Mouse (Mus musculus) lung, postnatal 0 days (tissue): ENCODE measurements at regions not wholly inside any gene's neighbourhood (a gene's known extent, or its start where the extent isn't known, plus 50 kb on each side); places are given as distances from the start of the nearest gene placed in this dataset.

ENCODE experiments used
- ATAC-seq: fragments of 200-750 bp; cut with Nextera tagmentation; 2 replicates; pipeline ENCODE4 v1.8.0; 2017; ENCODE audit warnings: moderate library complexity
- DNase-seq: peaks from one replicate; pipeline ENCODE4 v3.0.0-alpha.2; 2016; ENCODE audit warnings: low spot score
- H3K27ac ChIP-seq: fragments of 300-500 bp; sonication (generic); 2 replicates; pipeline ENCODE4 v1.5.1; 2014; ENCODE audit warnings: antibody characterized with exemption, mild to moderate bottlenecking, low read length, mixed read lengths
- H3K27me3 ChIP-seq: fragments of 300-500 bp; sonication (generic); replicated peaks from 2 replicates; pipeline ENCODE4 v1.6.1; 2014; ENCODE audit warnings: low read length, mixed read lengths; ENCODE audit not compliant: insufficient read depth
- H3K36me3 ChIP-seq: fragments of 300-500 bp; sonication (generic); 2 replicates; pipeline ENCODE4 v1.6.1; 2014; ENCODE audit warnings: low read length, mixed read lengths; ENCODE audit not compliant: insufficient read depth
- H3K4me1 ChIP-seq: fragments of 300-500 bp; sonication (generic); 2 replicates; pipeline ENCODE4 v1.6.1; 2014; ENCODE audit warnings: antibody characterized with exemption, low read depth, low read length, mixed read lengths; ENCODE audit not compliant: insufficient read depth
- H3K4me2 ChIP-seq: fragments of 300-500 bp; sonication (generic); replicated peaks from 2 replicates; pipeline ENCODE4 v1.6.1; 2014; ENCODE audit warnings: low read depth, mild to moderate bottlenecking, low read length, moderate library complexity, mixed read lengths
- H3K4me3 ChIP-seq: fragments of 300-500 bp; sonication (generic); 2 replicates; pipeline ENCODE4 v1.5.1; 2014; ENCODE audit warnings: low read depth, low read length
- H3K9ac ChIP-seq: fragments of 300-500 bp; sonication (generic); replicated peaks from 2 replicates; pipeline ENCODE4 v1.6.1; 2014; ENCODE audit warnings: low read depth, mild to moderate bottlenecking
- H3K9me3 ChIP-seq: fragments of 300-500 bp; sonication (generic); 2 replicates; pipeline ENCODE4 v1.6.1; 2016; ENCODE audit warnings: low read length, mixed read lengths
- CTCF ChIP-seq: IDR thresholded peaks from 2 replicates; pipeline ENCODE4 v1.5.1; 2016; ENCODE audit warnings: antibody characterized with exemption, mild to moderate bottlenecking
- EP300 ChIP-seq: IDR thresholded peaks from 2 replicates; pipeline ENCODE4 v1.6.1; 2016; ENCODE audit warnings: antibody characterized with exemption, mild to moderate bottlenecking, control low read depth
- WGBS: fragments of 180-500 bp; shearing (Covaris S2); extraction: QIAGEN DNeasy Blood & Tissue Kit; methylation state at CpG from one replicate; pipeline ENCODE4 v1.1.7; 2014; 5-methylcytosine and 5-hydroxymethylcytosine counted together

DNA sequence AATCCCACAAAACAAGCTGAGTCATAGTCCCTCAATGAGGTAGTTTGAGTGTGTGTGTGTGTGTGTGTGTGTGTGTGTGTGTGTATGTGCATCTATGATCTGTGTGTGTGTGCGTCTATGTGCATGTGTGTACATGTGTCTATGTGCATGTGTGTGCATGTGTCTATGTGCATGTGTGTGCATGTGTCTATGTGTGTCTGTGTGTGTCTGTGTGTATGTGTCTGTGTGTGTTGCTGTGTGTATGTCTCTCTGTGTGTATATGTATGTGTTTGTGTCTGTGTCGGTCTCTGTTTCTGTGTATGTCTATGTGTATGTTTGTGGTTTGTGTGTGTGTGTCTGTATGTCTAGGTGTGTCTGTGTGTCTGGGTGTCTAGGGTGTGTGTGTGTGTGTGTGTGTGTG is 309.1 kb upstream of the Brinp3 start:
- ATAC-seq (no peak), DNase-seq (no peak)
- Histone ChIP-seq H3K9ac (no peak overlapping the region), H3K4me1 (no peaks in the 10 kb centered on the region), H3K27ac (no peak overlapping the region), H3K27me3 (no peaks in the 10 kb centered on the region), H3K9me3 (no peaks in the 10 kb centered on the region), H3K4me3 (no peak overlapping the region), H3K36me3 (no peaks in the 10 kb centered on the region), H3K4me2 (no peak overlapping the region)
- TF ChIP-seq CTCF (no peak), EP300 (no peak)
- 85% methylated on average over 2 of the region's 2 CpGs for WGBS

DNA sequence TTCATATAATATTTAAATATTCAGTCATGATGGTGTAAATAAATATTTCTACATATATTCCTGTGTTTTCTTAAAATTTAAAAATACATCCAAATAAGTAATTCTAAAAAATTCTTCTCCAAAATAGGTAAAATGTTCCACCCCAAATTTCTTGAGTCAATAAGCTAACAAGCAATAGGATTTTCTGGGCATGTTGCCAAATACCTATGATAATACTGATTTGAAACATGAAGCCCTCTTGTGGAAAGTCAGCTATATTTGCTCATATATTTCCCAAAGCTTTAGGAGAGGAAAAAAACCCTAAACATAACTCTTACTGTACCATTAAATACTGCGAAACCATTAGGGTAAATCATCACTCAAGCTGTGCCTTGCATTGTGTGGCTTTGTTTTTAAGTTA is 282.9 kb upstream of the Brinp3 start:
- H3K4me3 ChIP-seq: no peak overlapping the region
- no peak overlapping the region for H3K4me2 ChIP-seq
- H3K9ac ChIP-seq: no peak overlapping the region
- no peak for TF ChIP-seq CTCF
- no peak for TF ChIP-seq EP300
- WGBS: 50% methylated on average over 1 of the region's 1 CpGs
- ATAC-seq (no peak), DNase-seq (no peak)
- H3K4me1 ChIP-seq: no peaks in the 10 kb centered on the region
- no peak overlapping the region for H3K27ac ChIP-seq
- H3K27me3 ChIP-seq: no peaks in the 10 kb centered on the region
- H3K9me3 ChIP-seq: no peaks in the 10 kb centered on the region
- H3K36me3 ChIP-seq: no peaks in the 10 kb centered on the region

DNA sequence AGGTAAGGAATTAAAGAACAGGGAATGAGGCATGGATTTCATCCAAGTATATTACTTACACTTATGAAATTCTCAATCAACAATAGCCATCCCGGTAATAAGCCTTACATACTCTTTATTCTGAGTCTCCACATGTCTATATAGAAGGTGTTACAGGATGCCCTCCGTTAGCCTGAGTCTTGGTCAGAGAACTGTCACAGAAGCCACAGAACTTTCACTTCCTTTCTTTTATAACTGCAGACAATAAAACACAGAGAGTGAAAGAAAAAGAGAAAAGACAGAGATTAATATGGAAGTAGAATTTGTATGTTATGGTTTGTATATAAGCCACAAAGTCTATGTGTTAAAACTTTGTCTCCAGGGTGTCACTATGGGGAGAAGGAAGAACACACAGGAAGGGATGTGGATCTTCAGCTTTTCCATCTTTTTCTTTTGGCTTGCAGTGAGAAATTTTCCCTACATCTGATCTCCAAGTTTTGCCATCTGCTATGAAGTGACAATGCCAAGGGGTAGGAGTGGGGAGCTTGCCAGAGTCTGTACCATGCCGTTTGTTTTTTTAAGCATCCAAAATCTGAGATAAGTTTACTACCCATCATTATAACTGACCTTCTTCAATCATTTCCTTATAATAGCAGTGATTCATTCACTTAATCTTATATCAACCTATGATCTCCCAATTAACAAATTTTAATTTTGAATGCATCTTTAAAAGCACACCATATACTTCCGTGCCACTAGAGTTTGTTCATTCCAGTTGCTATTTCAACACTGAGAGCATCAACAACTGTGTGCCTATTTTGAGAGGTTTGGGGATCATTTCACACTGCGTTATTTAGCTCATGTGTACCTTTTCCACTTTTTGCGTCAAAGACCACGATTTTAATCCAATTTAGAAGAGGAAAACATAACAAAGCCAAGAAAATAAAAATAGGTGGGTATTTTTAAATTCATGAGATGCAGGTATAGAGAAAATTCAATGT is 262.8 kb upstream of the Brinp3 start:
- Histone ChIP-seq H3K4me3 (no peak overlapping the region), H3K4me1 (no peaks in the 10 kb centered on the region), H3K4me2 (no peak overlapping the region), H3K36me3 (no peaks in the 10 kb centered on the region), H3K27ac (no peak overlapping the region), H3K9me3 (no peaks in the 10 kb centered on the region), H3K27me3 (no peaks in the 10 kb centered on the region), H3K9ac (no peak overlapping the region)
- 74% methylated on average over 7 of the region's 7 CpGs for WGBS
- DNase-seq (no peak), ATAC-seq (no peak)
- TF ChIP-seq EP300 (no peak), CTCF (no peak)

- no peak for DNase-seq
- no peak overlapping the region for H3K9ac ChIP-seq
- H3K27ac ChIP-seq: no peak overlapping the region
- no peak overlapping the region for H3K4me2 ChIP-seq
- ATAC-seq: no peak
- no peaks in the 10 kb centered on the region for H3K4me1 ChIP-seq
- H3K4me3 ChIP-seq: no peak overlapping the region
- TF ChIP-seq CTCF: no peak
- TF ChIP-seq EP300: no peak
- H3K9me3 ChIP-seq: no peaks in the 10 kb centered on the region
- H3K36me3 ChIP-seq: no peaks in the 10 kb centered on the region
- no peaks in the 10 kb centered on the region for H3K27me3 ChIP-seq
Measured at GRCm38 (mm10) chr1:146260400-146260799, 234.2 kb upstream of the Brinp3 start.

- no peak overlapping the region for H3K4me3 ChIP-seq
- ATAC-seq (no peak), DNase-seq (no peak)
- no peaks in the 10 kb centered on the region for H3K27me3 ChIP-seq
- no peak overlapping the region for H3K4me2 ChIP-seq
- H3K4me1 ChIP-seq: no peaks in the 10 kb centered on the region
- no peaks in the 10 kb centered on the region for H3K9me3 ChIP-seq
- no peak overlapping the region for H3K9ac ChIP-seq
- TF ChIP-seq EP300 (no peak), CTCF (no peak)
- WGBS: 73% methylated on average over 4 of the region's 4 CpGs
- no peaks in the 10 kb centered on the region for H3K36me3 ChIP-seq
- H3K27ac ChIP-seq: no peak overlapping the region
Measured at GRCm38 (mm10) chr1:146299031-146299430, 195.5 kb upstream of the Brinp3 start.

- H3K4me2 ChIP-seq: no peak overlapping the region
- WGBS: 76% methylated on average over 4 of the region's 4 CpGs
Measured at GRCm38 (mm10) chr1:146312547-146312946, 182.0 kb upstream of the Brinp3 start.

More at GRCm38 (mm10) chr1:146312547-146312946, 182.0 kb upstream of the Brinp3 start:
- Histone ChIP-seq H3K36me3 (no peaks in the 10 kb centered on the region), H3K9ac (no peak overlapping the region), H3K9me3 (no peaks in the 10 kb centered on the region), H3K4me3 (no peak overlapping the region), H3K27me3 (no peaks in the 10 kb centered on the region), H3K4me1 (no peaks in the 10 kb centered on the region), H3K27ac (no peak overlapping the region)
- no peak for DNase-seq
- no peak for TF ChIP-seq CTCF
- no peak for TF ChIP-seq EP300
- ATAC-seq: no peak
